Mouse (Mus musculus): ENCODE data around the gene Ccdc13. TPM values are rescaled to one million over a fixed set of nuclear protein-coding genes. Genes with fewer than 3 reads are reported as not detected.

The Ccdc13 gene
- total and polyA plus RNA-seq, 2 experiments from 2014 or later, result 3.3 to 5.6 TPM

- no peak for TF ChIP-seq CTCF (IDR thresholded peaks at IDR 0.05; ENCODE audit: low read depth)
- Histone ChIP-seq H3K27ac (no peak overlapping the region), H3K4me1 (ENCODE audit: insufficient read depth, low read length) (no peaks in the 10 kb centered on the region), H3K9me3 (ENCODE audit: low read length) (no peaks in the 10 kb centered on the region), H3K4me2 (ENCODE audit: low read depth, low read length) (no peak overlapping the region), H3K36me3 (ENCODE audit: insufficient read depth, low read length) (no peaks in the 10 kb centered on the region), H3K27me3 (ENCODE audit: insufficient read depth, low read length) (no peaks in the 10 kb centered on the region), H3K9ac (replicated peaks; ENCODE audit: low read length) (no peak overlapping the region), H3K4me3 (ENCODE audit: low read length) (no peak overlapping the region)
- 84% methylated on average over 2 of the region's 2 CpGs for WGBS
- DNase-seq (ENCODE audit: low spot score) (no peak), ATAC-seq (no peak)
Measured at GRCm38 (mm10) chr9:121872062-121872683, 32.9 kb upstream of the Ccdc13 start.

GRCm38 (mm10) chr9:121869973-121870515 is 30.8 kb upstream of the Ccdc13 start:
- WGBS, result 53% methylated on average over 4 of the region's 4 CpGs
- H3K4me1 ChIP-seq (ENCODE audit: insufficient read depth, low read length), result no peaks in the 10 kb centered on the region
- ATAC-seq, result no peak
- no peaks in the 10 kb centered on the region for H3K9me3 ChIP-seq (ENCODE audit: low read length)
- DNase-seq (ENCODE audit: low spot score), result no peak
- no peak overlapping the region for H3K4me2 ChIP-seq (ENCODE audit: low read depth, low read length)
- H3K4me3 ChIP-seq (ENCODE audit: low read length), result no peak overlapping the region
- H3K36me3 ChIP-seq (ENCODE audit: insufficient read depth, low read length), result no peaks in the 10 kb centered on the region
- H3K27me3 ChIP-seq (ENCODE audit: insufficient read depth, low read length), result no peaks in the 10 kb centered on the region
- no peak overlapping the region for H3K27ac ChIP-seq
- no peak for TF ChIP-seq CTCF (IDR thresholded peaks at IDR 0.05; ENCODE audit: low read depth)
- H3K9ac ChIP-seq (replicated peaks; ENCODE audit: low read length), result no peak overlapping the region

DNA sequence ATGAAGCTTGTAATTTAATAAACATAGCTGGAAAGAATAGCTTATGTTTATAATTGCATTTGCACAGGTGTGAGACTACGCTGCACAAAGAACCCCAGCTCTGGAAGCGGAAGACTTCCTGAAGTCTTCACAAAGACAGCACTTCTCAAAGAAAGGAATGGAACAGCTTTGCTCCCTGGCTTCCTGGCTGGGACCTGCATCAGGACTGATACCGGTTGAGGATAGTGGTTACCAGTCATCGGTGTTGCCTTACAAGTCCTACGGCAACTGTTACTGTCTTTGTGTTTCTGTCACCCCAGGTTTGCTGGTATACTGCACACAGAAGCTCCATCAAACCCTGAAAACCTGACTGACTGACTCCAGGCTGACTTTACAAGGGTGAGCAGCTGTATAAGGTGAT is 30.2 kb upstream of the Ccdc13 start:
- ATAC-seq, result no peak

DNA sequence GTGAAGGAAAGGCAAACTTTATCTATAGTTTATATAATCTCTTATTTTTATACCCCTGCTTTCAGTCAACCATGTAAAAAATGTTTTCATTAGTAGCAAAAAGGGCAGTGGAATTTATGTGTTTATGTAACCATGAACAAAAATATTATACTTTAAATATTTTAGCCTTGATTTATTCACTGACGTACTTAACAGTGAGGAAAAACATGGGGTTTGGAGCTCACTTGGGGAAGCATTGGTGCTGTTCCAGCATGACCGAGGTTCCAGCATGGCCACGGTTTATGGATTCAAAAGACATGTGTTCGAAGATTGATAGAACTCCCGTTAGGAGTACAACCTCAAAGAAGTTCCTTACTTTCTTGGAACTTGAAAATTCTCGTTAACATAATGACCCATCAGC is 29.0 kb upstream of the Ccdc13 start:
- ATAC-seq (no peak), DNase-seq (ENCODE audit: low spot score) (no peak)
- WGBS, result 80% methylated on average over 6 of the region's 6 CpGs
- H3K4me2 ChIP-seq (ENCODE audit: low read depth, low read length), result no peak overlapping the region
- H3K9me3 ChIP-seq (ENCODE audit: low read length), result no peaks in the 10 kb centered on the region
- H3K27me3 ChIP-seq (ENCODE audit: insufficient read depth, low read length), result no peaks in the 10 kb centered on the region
- H3K9ac ChIP-seq (replicated peaks; ENCODE audit: low read length), result no peak overlapping the region
- no peak overlapping the region for H3K27ac ChIP-seq
- no peak for TF ChIP-seq CTCF (IDR thresholded peaks at IDR 0.05; ENCODE audit: low read depth)
- no peak overlapping the region for H3K4me3 ChIP-seq (ENCODE audit: low read length)
- H3K36me3 ChIP-seq (ENCODE audit: insufficient read depth, low read length), result no peaks in the 10 kb centered on the region
- no peaks in the 10 kb centered on the region for H3K4me1 ChIP-seq (ENCODE audit: insufficient read depth, low read length)

More for the DNA sequence above, 30.2 kb upstream of the Ccdc13 start:
- Histone ChIP-seq H3K9me3 (ENCODE audit: low read length) (no peaks in the 10 kb centered on the region), H3K9ac (replicated peaks; ENCODE audit: low read length) (no peak overlapping the region), H3K4me2 (ENCODE audit: low read depth, low read length) (no peak overlapping the region), H3K27me3 (ENCODE audit: insufficient read depth, low read length) (no peaks in the 10 kb centered on the region), H3K4me3 (ENCODE audit: low read length) (no peak overlapping the region), H3K27ac (no peak overlapping the region), H3K4me1 (ENCODE audit: insufficient read depth, low read length) (no peaks in the 10 kb centered on the region), H3K36me3 (ENCODE audit: insufficient read depth, low read length) (no peaks in the 10 kb centered on the region)
- WGBS, result 87% methylated on average over 5 of the region's 5 CpGs
- no peak for DNase-seq (ENCODE audit: low spot score)
- TF ChIP-seq CTCF (IDR thresholded peaks at IDR 0.05; ENCODE audit: low read depth), result no peak

GRCm38 (mm10) chr9:121867632-121868031 is 28.4 kb upstream of the Ccdc13 start:
- no peak overlapping the region for H3K4me3 ChIP-seq (ENCODE audit: low read length)
- H3K4me2 ChIP-seq (ENCODE audit: low read depth, low read length), result no peak overlapping the region
- H3K36me3 ChIP-seq (ENCODE audit: insufficient read depth, low read length), result no peaks in the 10 kb centered on the region
- no peak for ATAC-seq
- no peaks in the 10 kb centered on the region for H3K27me3 ChIP-seq (ENCODE audit: insufficient read depth, low read length)
- no peak overlapping the region for H3K27ac ChIP-seq
- DNase-seq (ENCODE audit: low spot score), result no peak
- no peaks in the 10 kb centered on the region for H3K9me3 ChIP-seq (ENCODE audit: low read length)
- TF ChIP-seq CTCF (IDR thresholded peaks at IDR 0.05; ENCODE audit: low read depth), result no peak
- WGBS, result 90% methylated on average over 6 of the region's 6 CpGs
- no peaks in the 10 kb centered on the region for H3K4me1 ChIP-seq (ENCODE audit: insufficient read depth, low read length)
- H3K9ac ChIP-seq (replicated peaks; ENCODE audit: low read length), result no peak overlapping the region

DNA sequence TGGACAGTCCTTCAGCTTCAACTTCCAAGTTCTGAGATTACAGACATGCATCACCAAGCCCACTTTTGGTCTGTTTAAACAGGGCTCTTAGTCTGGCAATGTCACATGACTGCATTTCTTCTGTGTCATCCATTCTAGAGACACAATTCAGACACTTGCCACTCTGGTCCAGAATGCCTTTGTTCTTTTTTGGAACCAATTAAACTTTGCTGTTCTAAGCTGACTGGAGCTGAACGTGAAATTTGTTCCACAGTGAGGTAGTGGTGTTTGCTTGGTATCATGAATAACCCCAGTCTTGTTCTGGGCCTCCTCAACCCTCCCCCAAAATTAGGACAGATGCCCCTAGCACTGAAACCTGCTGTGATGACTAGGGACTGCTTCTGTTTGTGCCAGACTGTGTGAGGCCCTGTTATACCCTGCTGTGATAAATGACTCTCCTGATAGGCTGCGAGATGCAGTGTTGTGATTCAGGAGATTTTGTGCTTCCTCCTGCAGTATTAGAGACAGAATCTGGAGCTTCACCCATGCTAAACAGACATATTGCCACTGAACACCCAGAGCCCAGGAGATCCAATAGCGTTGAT is 26.3 kb upstream of the Ccdc13 start:
- Histone ChIP-seq H3K9me3 (ENCODE audit: low read length) (no peaks in the 10 kb centered on the region), H3K27ac (no peak overlapping the region), H3K36me3 (ENCODE audit: insufficient read depth, low read length) (no peaks in the 10 kb centered on the region), H3K4me1 (ENCODE audit: insufficient read depth, low read length) (no peaks in the 10 kb centered on the region), H3K9ac (replicated peaks; ENCODE audit: low read length) (no peak overlapping the region), H3K27me3 (ENCODE audit: insufficient read depth, low read length) (no peaks in the 10 kb centered on the region), H3K4me3 (ENCODE audit: low read length) (no peak overlapping the region), H3K4me2 (ENCODE audit: low read depth, low read length) (no peak overlapping the region)
- DNase-seq (ENCODE audit: low spot score) (peak; percentile 19), ATAC-seq (peak; percentile 47; the same call in 1 of the 2 replicates)
- 26% methylated on average over 3 of the region's 3 CpGs for WGBS
- TF ChIP-seq CTCF (IDR thresholded peaks at IDR 0.05; ENCODE audit: low read depth), result no peak

DNA sequence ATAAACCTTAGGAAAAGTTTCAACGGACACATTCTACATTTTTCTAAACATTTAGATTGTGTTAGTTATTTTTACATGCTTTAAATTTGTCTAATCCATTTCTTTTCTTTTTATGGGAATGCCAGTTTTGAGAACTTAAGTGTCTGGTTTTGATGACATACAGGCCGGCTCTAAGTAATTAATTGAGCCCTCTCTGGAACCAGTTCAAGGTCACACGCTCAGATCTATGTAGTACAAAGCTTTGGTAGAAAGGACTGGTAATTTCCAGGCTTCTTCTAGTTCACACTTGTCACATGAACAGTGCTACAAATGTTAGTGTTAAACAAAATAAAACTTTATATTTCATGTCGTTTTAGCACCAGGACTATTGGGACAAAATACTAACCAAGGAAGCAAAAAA is 25.6 kb upstream of the Ccdc13 start:
- no peak for TF ChIP-seq CTCF (IDR thresholded peaks at IDR 0.05; ENCODE audit: low read depth)
- DNase-seq (ENCODE audit: low spot score) (no peak), ATAC-seq (no peak)
- H3K27ac ChIP-seq, result no peak overlapping the region
- no peaks in the 10 kb centered on the region for H3K4me1 ChIP-seq (ENCODE audit: insufficient read depth, low read length)
- no peak overlapping the region for H3K4me3 ChIP-seq (ENCODE audit: low read length)
- H3K4me2 ChIP-seq (ENCODE audit: low read depth, low read length), result no peak overlapping the region
- no peaks in the 10 kb centered on the region for H3K36me3 ChIP-seq (ENCODE audit: insufficient read depth, low read length)
- WGBS, result 65% methylated on average over 4 of the region's 4 CpGs
- no peaks in the 10 kb centered on the region for H3K9me3 ChIP-seq (ENCODE audit: low read length)
- H3K27me3 ChIP-seq (ENCODE audit: insufficient read depth, low read length), result no peaks in the 10 kb centered on the region
- no peak overlapping the region for H3K9ac ChIP-seq (replicated peaks; ENCODE audit: low read length)
